Mouse (Mus musculus) right cerebral cortex, adult 2 months (tissue): Measurements from ENCODE around the gene Slc29a1.

ENCODE experiments used
- DNase-seq, 2 experiments: peaks; one replicate each; pipeline ENCODE4 v3.0.0; 2021 to 2022; ENCODE audit warnings: low spot score in 2 of 2

Gene Slc29a1

DNA sequence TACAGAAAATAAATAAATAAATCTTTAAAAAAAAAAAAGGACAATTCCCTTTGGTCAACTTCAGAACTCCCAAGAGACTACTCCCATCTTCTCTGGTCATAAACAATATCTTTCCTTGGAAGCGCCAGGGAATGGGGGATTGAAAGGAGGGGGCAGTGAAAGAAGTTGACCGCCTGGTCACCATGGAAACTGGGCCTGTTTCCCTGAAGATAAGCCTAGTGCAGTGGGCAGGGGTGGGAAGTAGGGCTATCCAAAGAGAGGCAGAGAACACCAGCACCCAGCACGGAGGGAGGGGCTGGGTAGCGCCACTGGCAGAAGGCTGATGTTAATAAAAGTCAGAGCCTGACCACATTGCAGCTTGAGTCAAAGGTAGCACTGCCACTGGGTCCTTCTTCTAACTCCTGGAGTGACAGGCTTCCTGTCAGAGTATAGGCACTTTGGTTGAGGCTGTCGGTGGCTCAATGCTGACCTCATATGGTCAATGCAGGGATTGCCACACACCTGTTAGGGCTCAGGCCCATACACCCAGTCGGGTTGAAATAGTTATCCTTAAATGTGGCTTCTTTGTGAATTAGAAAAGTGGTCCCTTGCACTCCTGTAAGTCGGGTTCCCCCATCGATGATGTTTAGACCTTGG, 47.5 kb downstream of the Slc29a1 start:
- DNase-seq: peak; percentile 88 to 91

DNA sequence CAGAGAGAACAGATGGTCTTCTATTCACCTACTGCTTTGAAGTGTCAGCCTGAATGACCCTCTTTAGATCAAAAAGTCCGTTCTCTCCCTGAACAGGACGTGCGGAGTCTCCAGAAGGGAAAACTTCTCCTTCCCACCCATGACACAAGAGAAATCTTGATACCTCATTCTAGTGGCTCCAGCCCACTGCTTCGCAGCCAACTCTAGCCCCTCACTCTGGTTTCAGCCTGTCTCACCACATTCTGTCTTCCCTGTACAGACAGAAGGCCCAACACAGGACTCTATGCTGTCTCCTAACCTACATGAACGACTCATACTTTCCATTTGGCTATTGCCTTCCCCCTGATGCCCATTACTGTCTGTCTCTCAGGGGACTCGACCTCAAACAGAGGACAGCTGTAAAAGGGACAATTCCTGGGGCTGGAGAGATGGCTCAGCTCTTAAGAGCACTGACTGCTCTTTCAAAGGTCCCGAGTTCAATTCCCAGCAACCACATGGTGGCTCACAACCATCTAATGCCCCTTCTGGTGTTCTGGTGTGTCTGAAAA, 48.1 kb downstream of the Slc29a1 start:
- no peak for DNase-seq

DNA sequence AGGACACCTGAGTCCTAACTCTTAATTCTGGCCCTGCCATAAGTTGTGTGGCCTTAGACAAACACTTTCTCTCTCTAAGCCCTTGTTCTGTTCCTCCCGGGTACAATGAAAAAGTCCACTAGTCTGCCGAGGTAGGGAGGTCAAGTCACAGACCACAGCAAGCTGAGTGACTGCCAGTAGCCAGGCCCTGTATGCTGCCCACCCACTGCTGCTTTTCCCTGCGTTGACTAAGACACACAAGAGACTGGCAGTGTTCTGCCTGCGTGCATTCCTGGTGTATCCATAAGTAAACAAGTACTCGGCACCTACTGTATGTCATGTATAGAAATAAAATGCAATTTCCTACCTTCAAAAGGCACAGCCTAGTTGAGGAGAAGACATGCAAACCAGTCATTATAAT, 49.2 kb downstream of the Slc29a1 start:
- DNase-seq: no peak

DNA sequence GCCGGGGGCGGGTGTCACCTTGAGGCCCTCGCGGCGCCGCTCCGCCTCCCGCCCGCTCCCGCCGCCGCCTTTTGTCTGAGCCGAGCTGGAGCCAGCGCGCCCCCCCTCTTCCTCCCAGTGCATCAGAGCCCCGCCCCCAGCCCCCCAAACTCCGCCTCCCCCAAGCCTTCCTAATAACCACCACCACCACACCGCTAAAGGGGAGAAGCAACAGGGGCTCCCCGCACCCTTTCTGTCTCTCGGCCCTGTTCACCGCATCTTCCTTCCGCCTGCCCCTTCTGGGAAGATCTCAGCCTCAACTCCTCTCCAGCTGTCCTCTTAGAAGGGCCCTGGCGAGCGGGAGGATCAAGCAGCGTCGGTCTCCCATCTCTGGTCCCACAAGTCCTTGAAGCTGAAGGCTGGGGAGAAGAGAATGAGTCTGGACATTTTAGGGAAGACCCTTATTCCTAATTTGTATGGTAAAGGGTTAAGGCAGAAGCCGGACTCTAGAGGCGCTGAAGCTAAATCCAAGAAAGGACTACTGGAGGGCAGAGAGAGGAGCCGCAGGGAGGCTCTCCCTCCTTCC, 49.7 kb downstream of the Slc29a1 start, which contains the start of gene Tmem151b:
TSS of gene Tmem151b (minus strand) at position 61 of the 565 bp plus-strand sequence.
- peak in 1 of 2 experiments; percentile 69 for DNase-seq

DNA sequence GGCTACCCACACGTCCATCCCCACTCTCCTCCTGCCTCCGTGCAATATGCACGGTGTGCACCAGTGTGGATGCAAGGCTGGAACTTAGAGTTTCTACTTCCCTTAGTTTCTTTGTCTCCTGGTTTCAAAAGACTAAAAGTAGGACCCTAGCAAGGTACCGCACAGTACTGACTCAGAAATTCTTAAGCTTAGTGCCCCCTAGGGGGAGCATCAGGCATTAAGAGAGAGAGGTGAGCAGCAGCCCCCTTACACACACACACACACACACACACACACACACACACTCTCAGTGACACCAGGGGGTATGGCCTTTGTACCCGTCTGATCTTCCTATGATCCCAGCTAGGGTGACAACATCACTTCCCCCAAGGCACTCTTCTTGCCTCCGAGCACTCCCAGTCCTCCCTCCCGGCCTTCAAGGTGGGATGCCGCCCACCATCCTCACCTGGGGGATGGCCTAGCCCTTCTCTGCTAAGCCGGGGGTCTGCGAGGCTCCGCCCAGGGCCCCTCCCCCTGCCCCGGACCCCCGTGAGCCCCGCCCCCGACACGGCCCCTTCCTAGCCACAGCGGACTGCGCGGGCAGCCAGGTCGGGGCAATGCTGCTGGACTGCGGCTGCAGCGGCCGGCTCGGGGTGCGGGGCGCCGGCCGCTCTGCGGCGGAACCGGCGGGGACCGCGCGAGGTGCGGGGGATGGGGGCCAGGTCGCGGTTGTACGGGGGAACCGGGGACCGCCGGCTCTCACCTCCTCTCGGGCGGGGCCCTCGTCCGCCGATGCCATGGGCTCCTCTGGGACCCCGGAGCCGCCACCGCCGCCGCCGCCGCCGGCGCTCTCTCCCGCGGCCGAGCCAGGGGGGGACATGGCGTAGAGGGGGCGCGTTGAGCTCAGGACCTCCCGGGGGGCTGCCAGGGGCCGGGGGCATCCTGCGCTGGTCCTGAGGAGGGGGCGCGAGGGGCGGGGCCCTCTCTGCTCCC, 50.6 kb downstream of the Slc29a1 start:
- peak in 1 of 2 experiments; percentile 82 for DNase-seq

DNA sequence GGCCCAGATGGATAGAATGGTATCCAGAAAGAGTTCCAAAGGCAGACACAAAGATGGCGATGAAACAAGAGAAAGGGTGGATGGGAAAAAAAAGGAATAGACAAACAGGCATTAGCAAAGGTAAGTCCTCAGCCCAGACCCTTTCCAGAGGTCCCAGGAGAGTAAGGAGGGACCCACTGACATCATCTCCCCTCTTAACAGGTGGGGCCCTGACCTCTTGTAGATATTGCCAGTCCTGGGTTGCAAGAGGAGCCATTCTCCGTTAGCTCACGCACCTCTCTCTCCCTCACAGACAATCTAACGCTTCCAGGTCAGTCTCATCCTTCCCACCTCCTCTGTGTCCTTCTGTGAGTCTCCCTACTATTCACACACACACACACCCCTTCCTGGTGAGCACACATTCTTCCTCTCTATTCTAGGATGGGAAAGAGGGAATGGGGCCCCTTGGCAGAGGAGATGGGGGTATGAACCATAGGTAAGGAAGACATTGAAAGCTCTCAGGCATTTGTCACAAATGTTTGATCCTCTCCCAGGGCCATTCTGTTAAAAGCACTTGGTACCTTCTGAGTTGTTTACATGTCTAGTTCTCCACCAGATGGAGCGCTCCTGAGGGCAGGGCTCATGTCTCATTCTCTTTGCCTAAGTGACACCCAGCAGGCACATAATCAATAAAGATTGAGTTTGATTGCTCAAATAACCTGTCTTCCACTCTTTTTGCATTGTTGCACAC, 51.8 kb downstream of the Slc29a1 start:
- no peak for DNase-seq

DNA sequence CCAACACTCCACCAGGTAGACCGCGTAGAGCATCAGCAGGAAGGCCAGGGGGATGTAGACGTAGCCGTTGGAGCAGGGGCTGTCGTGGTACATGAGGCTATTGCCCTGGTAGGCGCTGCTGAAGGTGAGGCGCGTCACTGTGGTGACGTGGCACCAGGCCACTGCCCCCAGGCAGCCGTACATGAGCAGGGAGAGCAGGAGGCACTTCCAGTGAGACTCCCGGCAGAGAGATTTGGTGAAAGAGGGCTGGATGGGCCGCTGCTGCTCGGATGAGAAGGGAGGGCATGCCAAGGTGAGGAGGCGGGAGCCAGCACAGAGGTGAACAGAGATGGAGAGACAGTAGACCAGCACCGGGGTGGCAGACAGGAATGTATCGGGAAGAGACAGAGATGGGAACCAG, 52.5 kb downstream of the Slc29a1 start:
- DNase-seq: no peak

DNA sequence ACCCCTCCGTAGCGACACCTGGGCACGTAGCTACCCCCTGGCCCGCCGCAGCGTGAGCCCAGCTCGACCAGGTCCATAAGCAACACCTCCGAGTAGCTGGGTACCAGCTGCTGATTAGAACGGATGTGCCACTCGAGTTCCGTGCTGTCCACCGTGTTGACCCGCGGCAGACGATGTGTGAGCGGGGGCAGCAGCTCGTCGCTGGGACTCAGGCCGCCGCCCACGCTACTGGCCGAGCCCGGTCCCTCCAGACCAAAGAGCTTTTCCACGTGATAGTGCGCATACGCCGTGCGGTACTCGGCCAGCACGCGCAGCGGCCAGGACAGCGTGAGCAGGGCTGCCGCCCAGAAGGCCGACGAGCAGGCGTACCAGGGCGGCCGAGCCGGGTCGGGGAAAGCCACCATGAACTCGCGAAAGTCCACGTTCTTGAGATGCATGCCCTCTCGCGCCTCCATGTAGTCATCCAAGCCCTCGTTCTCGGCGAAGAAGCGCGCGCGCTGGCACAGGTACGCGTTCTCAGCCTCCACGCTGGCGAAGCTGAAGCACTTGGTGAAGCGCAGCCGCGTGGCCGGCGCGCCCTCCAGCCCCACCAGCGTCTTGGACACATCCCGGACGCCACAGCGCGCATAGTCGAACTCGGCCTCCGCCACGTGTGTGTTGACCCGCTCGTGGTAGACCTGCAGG, 54.0 kb downstream of the Slc29a1 start:
- DNase-seq: no peak

DNA sequence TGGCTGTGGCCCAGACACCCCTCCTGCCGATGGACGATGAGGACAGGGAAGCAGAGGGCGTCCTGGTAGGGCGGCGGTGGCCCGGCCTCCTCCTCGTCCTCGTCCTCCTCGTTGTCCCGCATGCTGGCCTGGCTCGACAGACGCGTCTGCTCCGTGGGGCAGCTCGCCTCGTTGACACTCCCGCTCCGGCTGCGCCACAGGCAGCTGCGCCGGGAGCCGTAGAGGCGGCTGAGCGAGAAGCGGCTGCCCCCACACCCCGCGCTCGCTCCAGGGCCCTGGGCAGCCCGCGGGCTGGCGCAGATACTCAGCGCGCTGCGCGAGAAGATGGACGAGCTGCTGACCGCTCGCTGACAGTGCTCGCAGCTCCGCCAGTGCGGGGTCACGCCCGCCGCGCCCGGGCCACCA, 54.5 kb downstream of the Slc29a1 start:
- no peak for DNase-seq

DNA sequence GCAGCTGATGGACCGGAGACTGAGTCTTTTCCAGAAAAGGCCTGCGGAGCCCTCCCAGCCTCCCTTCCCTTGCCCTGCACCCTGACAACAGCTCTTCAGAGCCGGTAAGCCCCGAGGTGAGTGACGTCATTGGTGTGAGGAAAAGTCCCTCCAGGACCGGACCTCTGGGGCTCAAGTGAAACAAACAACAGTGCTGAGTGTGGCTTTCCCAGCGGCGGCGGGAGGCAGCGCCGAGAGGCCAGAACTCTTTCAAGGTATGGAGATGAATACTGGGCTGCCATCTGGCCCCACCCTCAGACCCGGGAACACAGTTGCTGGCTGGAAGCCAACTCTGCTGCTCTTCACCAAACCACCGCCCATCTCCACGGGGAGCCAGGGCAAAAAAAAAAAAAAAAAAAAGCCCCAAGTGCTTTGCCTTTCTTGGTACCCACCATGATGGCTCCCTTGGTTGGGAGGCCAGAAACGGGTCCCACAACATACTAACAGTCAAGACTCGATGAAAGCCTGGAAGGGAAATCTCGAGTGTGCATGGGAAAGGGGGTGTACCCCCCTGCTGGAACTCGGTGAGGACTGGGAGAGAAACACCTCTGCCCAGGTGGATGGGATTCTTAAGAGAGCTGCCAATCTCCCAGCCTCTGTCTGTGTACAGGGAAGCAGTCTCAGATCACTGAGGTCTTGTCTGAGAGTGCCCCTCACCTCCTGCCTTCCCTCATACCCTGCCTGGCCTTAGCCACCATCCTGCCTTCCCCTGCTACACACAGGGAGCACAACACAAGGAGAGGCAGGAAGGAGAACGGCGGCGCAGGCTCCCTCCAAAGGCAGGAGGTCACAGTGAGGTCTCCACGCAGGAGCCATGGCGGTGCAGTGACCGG, 55.2 kb downstream of the Slc29a1 start:
- DNase-seq: no peak

DNA sequence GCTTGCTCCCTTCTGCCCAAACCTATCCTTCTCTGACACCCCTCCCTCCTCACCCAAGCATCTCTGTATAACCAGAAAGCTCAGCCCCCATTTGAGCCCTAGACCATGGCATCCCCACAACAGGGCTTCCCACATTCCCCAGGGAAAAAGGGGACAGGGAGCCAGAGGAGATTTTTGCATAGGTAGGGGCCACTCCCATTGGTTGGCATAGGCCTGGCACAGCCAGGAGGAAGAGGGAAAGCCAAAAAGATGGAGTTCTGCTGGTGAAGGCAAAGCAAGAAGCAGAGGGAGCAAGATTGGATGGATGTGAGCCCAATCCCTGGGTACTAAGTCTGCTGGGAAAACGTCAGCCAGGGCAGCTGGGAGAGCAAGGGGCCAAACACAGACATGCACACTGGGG, 56.3 kb downstream of the Slc29a1 start:
- DNase-seq: no peak

DNA sequence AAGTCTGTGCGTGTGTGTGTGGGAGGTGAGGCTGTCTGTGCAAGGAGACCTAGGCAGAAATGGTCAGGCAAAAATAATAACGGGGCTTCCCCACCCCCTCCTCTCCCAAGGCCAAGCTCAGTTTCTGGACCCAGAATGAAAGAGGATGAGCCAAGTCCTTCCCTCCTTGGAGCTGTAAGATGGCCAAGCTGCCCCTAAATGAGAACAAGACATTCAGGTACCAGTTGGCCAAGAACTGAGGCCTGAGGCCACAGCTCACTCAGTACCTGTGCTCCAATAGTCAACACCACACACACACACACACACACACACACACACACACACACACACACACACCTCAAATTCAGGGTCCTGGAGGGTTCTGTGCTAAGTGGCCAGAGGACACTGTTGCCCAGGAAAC, 56.7 kb downstream of the Slc29a1 start:
- DNase-seq: no peak

DNA sequence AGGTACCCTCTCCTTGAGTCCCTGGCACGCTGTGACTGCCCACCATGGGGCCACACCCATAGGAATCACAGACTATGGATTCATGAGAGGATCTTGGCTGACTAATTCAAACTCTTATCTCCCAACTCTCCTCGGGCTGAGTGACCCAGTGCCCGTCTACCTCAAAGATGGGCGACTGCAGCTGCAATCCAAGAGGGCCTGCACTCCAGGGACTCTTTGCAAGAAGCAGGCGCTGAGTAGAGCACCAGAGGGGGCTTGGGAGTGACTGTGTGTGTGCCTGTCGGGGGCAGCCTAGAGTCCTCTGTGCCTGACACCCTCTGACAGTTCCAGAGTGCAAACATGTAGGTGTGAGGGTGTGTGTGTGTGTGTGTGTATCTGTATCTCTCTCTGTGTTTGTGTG, 57.3 kb downstream of the Slc29a1 start:
- no peak for DNase-seq

DNA sequence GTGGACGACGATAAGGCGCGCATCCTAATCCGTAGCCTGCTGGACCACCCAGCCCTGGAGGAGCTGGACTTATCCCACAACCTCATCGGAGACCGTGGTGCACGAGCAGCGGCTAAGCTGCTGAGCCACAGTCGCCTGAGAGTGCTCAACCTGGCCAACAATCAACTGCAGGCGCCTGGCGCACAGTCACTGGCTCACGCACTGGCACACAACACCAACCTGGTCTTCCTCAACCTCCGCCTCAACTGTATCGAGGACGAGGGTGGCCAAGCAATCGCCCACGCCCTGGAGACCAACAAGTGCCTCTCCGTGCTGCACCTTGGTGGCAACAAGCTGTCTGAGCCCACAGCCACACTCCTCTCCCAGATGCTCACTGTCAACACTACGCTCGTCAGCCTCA, 59.7 kb downstream of the Slc29a1 start:
- no peak for DNase-seq

DNA sequence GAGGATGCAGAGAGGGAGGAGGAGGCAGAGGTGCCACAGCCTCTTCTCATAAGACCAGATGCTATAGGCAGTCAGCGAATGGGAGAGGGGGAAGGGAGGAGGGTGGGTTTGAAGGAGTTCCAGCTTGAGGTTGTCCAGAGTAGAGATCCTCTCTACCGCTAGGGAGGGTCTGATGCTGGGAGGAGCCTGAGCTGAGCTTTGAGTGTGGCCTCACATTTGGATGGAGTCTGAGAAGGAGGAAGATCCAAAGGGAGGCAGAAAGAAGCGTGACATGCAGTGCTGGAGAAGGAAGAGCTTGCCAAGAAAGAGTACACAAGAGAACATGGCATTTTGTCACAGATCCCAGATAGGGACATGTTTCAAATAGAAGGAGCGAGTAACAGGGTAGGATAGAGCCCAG, 61.0 kb downstream of the Slc29a1 start:
- no peak for DNase-seq

DNA sequence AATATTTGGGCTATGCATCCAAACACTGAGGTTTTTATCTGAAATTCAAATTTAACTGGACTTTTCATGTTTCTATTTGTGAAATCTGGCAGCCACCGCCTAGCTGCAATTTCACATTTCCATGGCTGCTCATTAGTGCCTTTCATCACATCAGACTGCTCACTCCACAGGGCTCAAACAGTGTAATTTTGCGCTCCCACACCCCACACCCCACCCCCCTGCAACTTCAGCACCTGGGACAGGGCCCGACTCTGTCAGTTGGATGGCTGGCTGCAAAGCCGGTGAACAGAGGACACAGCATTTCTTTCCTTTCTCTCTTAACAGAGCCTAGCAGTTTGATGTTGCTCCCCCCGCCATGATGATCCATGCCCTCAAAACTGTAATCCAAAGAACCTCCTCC, 63.1 kb downstream of the Slc29a1 start:
- no peak for DNase-seq
